Mouse (Mus musculus) heart, postnatal 0 days (tissue): Measurements from ENCODE around the gene Hdgfl2. TPM values are rescaled to one million over a fixed set of nuclear protein-coding genes. Genes with fewer than 3 reads are reported as not detected.

Experiments used
- ATAC-seq: fragments of 200-750 bp; cut with Nextera tagmentation; 2 replicates; pipeline ENCODE4 v1.8.0; 2017; ENCODE audit warnings: low read depth, moderate number of reproducible peaks, moderate library complexity; ENCODE audit not compliant: insufficient read depth
- DNase-seq: peaks from one replicate; pipeline ENCODE4 v3.0.0-alpha.2; 2016; ENCODE audit warnings: low spot score
- H3K27ac ChIP-seq: fragments of 300-500 bp; sonication (generic); 2 replicates; pipeline ENCODE4 v1.5.1; 2014; ENCODE audit warnings: low read depth, mild to moderate bottlenecking
- H3K27me3 ChIP-seq: fragments of 300-500 bp; sonication (generic); 2 replicates; pipeline ENCODE4 v1.6.1; 2014; ENCODE audit warnings: low read length, mixed read lengths; ENCODE audit not compliant: control insufficient read depth, insufficient read depth
- H3K36me3 ChIP-seq: fragments of 300-500 bp; sonication (generic); replicated peaks from 2 replicates; pipeline ENCODE4 v1.6.1; 2014; ENCODE audit warnings: low read length, mixed read lengths; ENCODE audit not compliant: control insufficient read depth, insufficient read depth
- H3K4me1 ChIP-seq: fragments of 300-500 bp; sonication (generic); 2 replicates; pipeline ENCODE4 v1.6.1; 2014; ENCODE audit warnings: antibody characterized with exemption; ENCODE audit not compliant: control insufficient read depth, insufficient read depth
- H3K4me2 ChIP-seq: fragments of 300-500 bp; sonication (generic); 2 replicates; pipeline ENCODE4 v1.6.1; 2014; ENCODE audit warnings: low read depth, mild to moderate bottlenecking, low read length, moderate library complexity
- H3K4me3 ChIP-seq: fragments of 300-500 bp; sonication (generic); 2 replicates; pipeline ENCODE4 v1.5.1; 2014; ENCODE audit warnings: low read depth, low read length
- H3K9ac ChIP-seq: fragments of 300-500 bp; sonication (generic); replicated peaks from 2 replicates; pipeline ENCODE4 v1.6.1; 2014; ENCODE audit warnings: low read depth, low read length, mixed read lengths
- H3K9me3 ChIP-seq: fragments of 300-500 bp; sonication (generic); replicated peaks from 2 replicates; pipeline ENCODE4 v1.6.1; 2016; ENCODE audit warnings: low read length; ENCODE audit not compliant: control insufficient read depth
- CTCF ChIP-seq: IDR thresholded peaks from 2 replicates; pipeline ENCODE4 v1.5.1; 2016; ENCODE audit warnings: antibody characterized with exemption, control low read depth, low read depth
- EP300 ChIP-seq: IDR thresholded peaks from 2 replicates; pipeline ENCODE4 v1.6.1; 2016; ENCODE audit warnings: antibody characterized with exemption, low read depth
- WGBS: fragments of 180-500 bp; shearing (Covaris S2); extraction: QIAGEN DNeasy Blood & Tissue Kit; methylation state at CpG from one replicate; pipeline ENCODE4 v1.1.7; 2014; 5-methylcytosine and 5-hydroxymethylcytosine counted together
- polyA plus RNA-seq: library from polyadenylated mRNA; unstranded; fragments of >200 nt; fragmentation: Nextera tagmentation; extraction: Ambion mirVana; gene quantifications from 2 replicates; pipeline ENCODE4 v1.2.1, GENCODE M21; 2015
- total RNA-seq: library from RNA; depleted of rRNA; stranded (reverse); fragments of >200 nt; gene quantifications from 2 replicates; pipeline ENCODE4 v1.2.3, GENCODE M21; 2014; ENCODE audit warnings: low replicate concordance

Hdgfl2 gene
- total and polyA plus RNA-seq, 2 experiments from 2014 or later: 35.9 to 52.1 TPM

DNA sequence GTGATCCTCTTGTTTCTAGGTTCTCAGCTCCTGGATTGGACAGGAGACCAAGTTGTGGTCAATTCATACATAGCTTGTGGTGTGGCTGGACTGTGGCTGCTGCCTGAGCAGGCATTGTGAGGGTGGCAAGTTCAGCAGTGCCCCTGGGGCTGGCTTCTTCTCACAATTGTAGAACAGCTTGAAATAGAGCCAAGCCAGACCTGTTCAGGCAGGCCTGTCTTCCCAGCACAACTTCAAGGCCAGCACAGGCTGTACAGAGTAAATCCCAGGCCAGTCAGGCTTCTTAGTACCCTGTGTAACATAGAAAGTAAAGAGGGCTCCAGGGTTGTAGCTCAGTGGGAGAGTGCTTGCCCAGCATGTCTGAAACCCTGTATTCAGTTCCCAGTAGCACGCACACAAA, 13.4 kb downstream of the Hdgfl2 start:
- ATAC-seq (no peak), DNase-seq (no peak)
- Histone ChIP-seq H3K4me1 (no peaks in the 10 kb centered on the region), H3K36me3 (peaks cover 51% of the 10 kb centered on the region), H3K27ac (no peak overlapping the region), H3K27me3 (no peaks in the 10 kb centered on the region), H3K9me3 (no peaks in the 10 kb centered on the region), H3K4me2 (no peak overlapping the region), H3K4me3 (no peak overlapping the region), H3K9ac (no peak overlapping the region)
- TF ChIP-seq EP300 (no peak), CTCF (no peak)
- 96% methylated on average over 1 of the region's 1 CpGs for WGBS

DNA sequence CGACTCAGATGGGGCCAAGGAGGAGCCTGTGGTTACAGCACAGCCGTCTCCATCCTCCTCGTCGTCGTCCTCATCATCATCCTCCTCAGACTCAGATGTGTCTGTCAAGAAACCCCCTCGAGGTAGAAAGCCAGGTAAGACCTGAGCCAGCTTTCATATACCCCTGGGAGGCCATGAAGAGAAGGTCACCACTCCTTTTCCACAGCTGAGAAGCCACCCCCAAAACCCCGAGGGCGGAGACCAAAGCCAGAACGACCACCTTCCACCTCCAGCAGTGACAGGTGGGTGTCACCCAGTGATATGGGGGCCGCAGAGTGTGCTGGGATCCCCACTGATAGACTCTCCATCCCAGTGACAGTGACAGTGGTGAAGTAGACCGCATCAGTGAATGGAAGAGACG, 17.4 kb downstream of the Hdgfl2 start:
- ATAC-seq (no peak), DNase-seq (no peak)
- Histone ChIP-seq H3K36me3 (peaks cover 80% of the 10 kb centered on the region), H3K9ac (no peak overlapping the region), H3K27ac (no peak overlapping the region), H3K27me3 (no peaks in the 10 kb centered on the region), H3K4me1 (no peaks in the 10 kb centered on the region), H3K4me2 (no peak overlapping the region), H3K9me3 (no peaks in the 10 kb centered on the region), H3K4me3 (no peak overlapping the region)
- TF ChIP-seq EP300 (no peak), CTCF (no peak)
- WGBS: 86% methylated on average over 12 of the region's 12 CpGs

DNA sequence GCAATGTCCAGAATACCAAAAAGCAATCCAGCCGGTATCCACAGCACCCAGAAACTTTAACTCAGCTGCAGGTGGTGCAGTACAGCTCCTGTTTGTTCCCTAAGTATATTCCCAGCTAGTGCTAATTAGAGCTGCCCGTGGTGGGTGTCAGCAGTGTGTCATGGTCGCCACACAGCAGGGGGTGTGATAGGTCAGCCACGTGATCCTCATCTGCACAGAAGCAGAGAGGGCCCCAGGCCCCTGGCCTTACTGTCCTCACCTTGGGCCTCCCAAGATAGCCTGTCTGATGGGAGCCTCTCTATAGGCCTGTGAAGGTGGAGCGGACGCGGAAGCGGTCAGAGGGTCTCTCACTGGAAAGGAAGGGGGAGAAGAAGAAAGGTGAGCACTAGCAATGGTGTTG, 18.7 kb downstream of the Hdgfl2 start:
- no peaks in the 10 kb centered on the region for H3K4me1 ChIP-seq
- no peaks in the 10 kb centered on the region for H3K9me3 ChIP-seq
- WGBS: 86% methylated on average over 8 of the region's 8 CpGs
- DNase-seq: no peak
- no peak overlapping the region for H3K4me2 ChIP-seq
- ATAC-seq: no peak
- no peak overlapping the region for H3K27ac ChIP-seq
- no peak overlapping the region for H3K9ac ChIP-seq
- no peaks in the 10 kb centered on the region for H3K27me3 ChIP-seq
- H3K4me3 ChIP-seq: no peak overlapping the region
- TF ChIP-seq CTCF (no peak), EP300 (no peak)
- H3K36me3 ChIP-seq: peaks cover 83% of the 10 kb centered on the region

DNA sequence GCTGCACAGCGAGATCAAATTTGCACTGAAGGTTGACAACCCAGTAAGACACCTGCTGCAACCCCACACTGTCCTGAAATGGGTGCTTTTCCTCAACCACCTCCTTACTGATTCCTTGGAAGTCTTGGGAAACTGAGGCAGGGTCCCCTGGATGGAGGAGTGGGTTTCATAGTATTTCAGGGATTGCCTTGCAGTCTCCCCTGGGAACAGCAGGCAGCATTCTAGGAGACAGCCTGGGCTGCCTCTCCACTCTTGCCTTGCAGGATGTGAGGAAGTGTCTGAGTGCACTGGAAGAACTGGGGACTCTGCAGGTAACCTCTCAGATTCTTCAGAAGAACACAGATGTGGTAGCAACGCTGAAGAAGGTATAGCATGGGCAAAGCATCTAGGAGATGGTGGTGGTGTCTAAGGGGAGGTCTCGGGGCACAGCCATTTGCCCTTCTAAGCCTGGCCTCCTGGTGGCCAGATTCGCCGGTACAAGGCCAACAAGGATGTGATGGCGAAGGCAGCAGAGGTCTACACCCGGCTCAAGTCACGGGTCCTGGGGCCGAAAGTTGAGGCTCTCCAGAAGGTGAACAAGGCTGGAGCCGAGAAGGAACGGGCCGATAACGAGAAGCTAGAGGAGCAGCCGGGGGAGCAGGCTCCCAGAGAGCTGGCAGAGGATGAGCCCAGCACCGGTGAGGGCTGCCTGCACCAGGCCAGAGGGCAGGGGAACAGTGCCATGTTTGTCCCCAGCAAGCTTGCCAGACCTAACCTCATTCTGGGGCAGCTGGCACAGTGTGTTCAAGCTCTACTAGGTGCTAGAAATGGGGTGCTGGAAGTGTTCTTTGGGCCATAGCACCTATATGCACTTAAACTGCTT, 19.5 kb downstream of the Hdgfl2 start:
- Histone ChIP-seq H3K27me3 (no peaks in the 10 kb centered on the region), H3K9me3 (no peaks in the 10 kb centered on the region), H3K9ac (no peak overlapping the region), H3K27ac (no peak overlapping the region), H3K4me1 (no peaks in the 10 kb centered on the region), H3K4me3 (no peak overlapping the region), H3K4me2 (no peak overlapping the region), H3K36me3 (peaks cover 76% of the 10 kb centered on the region)
- no peak for ATAC-seq
- 88% methylated on average over 15 of the region's 15 CpGs for WGBS
- DNase-seq: no peak
- TF ChIP-seq CTCF (peak; percentile 18; the same call in 1 of the 2 replicates), EP300 (no peak)

DNA sequence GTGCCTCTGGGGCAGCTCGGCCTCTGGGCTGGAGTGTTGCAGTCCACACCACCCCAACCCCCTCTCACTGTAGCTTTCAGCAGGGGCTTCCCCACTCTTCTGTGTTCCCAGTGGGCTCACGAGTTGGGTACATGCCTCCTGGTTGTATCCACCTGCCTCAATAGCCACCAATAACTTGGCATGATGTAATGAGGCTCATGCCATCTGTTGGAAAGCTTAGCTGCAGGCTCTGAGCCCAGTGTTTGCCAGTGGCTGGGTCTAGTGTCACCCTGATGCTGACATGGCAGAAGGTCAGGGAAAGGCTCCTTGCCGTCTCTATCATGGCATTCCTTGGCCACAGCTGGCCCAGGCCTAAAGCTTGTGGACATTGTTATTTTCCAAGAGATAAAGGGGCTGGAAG, 21.4 kb downstream of the Hdgfl2 start:
- no peak for DNase-seq
- Histone ChIP-seq H3K4me3 (no peak overlapping the region), H3K4me2 (no peak overlapping the region), H3K9me3 (no peaks in the 10 kb centered on the region), H3K9ac (no peak overlapping the region), H3K27ac (no peak overlapping the region), H3K4me1 (no peaks in the 10 kb centered on the region), H3K27me3 (no peaks in the 10 kb centered on the region), H3K36me3 (peaks cover 67% of the 10 kb centered on the region)
- WGBS: 90% methylated on average over 3 of the region's 3 CpGs
- TF ChIP-seq EP300: no peak
- no peak for TF ChIP-seq CTCF
- ATAC-seq: no peak

DNA sequence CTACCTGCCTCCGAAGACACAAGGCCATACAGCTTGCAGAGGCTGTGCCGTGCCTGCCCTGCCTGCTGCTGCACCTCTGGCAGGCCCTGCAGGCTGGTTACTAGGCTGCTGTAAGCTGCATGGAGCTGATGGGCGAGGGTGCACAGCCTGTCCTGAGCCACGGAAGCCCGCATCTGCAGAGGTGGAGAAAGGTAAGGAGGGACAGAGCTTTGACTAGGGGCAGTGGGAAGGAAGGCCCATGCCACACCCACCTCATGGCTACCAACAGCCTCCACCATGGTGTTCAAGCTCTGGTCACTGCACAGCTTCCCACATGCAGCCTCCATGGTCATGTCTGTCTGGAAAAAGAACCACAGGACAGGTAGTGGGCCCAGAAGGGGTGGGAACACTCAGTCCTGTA, 22.7 kb downstream of the Hdgfl2 start:
- no peaks in the 10 kb centered on the region for H3K9me3 ChIP-seq
- no peak overlapping the region for H3K9ac ChIP-seq
- H3K27me3 ChIP-seq: no peaks in the 10 kb centered on the region
- H3K27ac ChIP-seq: no peak overlapping the region
- peaks cover 57% of the 10 kb centered on the region for H3K36me3 ChIP-seq
- ATAC-seq (no peak), DNase-seq (no peak)
- 94% methylated on average over 5 of the region's 5 CpGs for WGBS
- no peaks in the 10 kb centered on the region for H3K4me1 ChIP-seq
- H3K4me3 ChIP-seq: no peak overlapping the region
- no peak overlapping the region for H3K4me2 ChIP-seq
- TF ChIP-seq CTCF (no peak), EP300 (no peak)
